ENCODE assay signal across 9 mouse cellular contexts in genomic region chr1:119919299-119919698, GRCm38 (mm10). TPM values are rescaled to one million over a fixed set of nuclear protein-coding genes. Genes with fewer than 3 reads are reported as not detected.
DNase-seq lines count a peak whose midpoint lies in the region; ATAC-seq and TF ChIP-seq lines count a peak whose summit lies in the region.
"Had no signal": no experiment of that assay in that cellular context is flagged by ENCODE, and none has a peak within 500 bp of the region (broad histone marks: within the 10 kb centered on the region; RNA-seq: fewer than 3 reads in every experiment).

No protein-coding gene starts in this region.

- no peak overlapping the region for H3K4me3 ChIP-seq in heart, postnatal 0 days (ENCODE audit: low read depth, low read length)
- H3K4me3 ChIP-seq in heart, embryonic 12.5 days, result no peak overlapping the region
- H3K4me3 ChIP-seq in forebrain, embryonic 15.5 days, result no peak overlapping the region
- H3K4me3 ChIP-seq: myocyte had no signal

- WGBS in heart, postnatal 0 days, result 52% methylated on average over 4 of the region's 4 CpGs
- WGBS in heart, embryonic 12.5 days, result 44% methylated on average over 4 of the region's 4 CpGs
- WGBS in forebrain, embryonic 15.5 days, result 53% methylated on average over 4 of the region's 4 CpGs

- no peaks in the 10 kb centered on the region for H3K9me3 ChIP-seq in heart, postnatal 0 days (replicated peaks; ENCODE audit: control insufficient read depth, low read length)
- H3K9me3 ChIP-seq in heart, embryonic 12.5 days (replicated peaks), result no peaks in the 10 kb centered on the region
- H3K9me3 ChIP-seq in forebrain, embryonic 15.5 days, result no peaks in the 10 kb centered on the region

- no peaks in the 10 kb centered on the region for H3K36me3 ChIP-seq in heart, postnatal 0 days (replicated peaks; ENCODE audit: control insufficient read depth, insufficient read depth, low read length)
- no peaks in the 10 kb centered on the region for H3K36me3 ChIP-seq in heart, embryonic 12.5 days
- no peaks in the 10 kb centered on the region for H3K36me3 ChIP-seq in forebrain, embryonic 15.5 days

- ATAC-seq in heart, postnatal 0 days (ENCODE audit: insufficient read depth, low read depth), result no peak
- ATAC-seq in heart, embryonic 12.5 days (ENCODE audit: insufficient number of reproducible peaks, low FRiP score), result no peak
- no peak for ATAC-seq in forebrain, embryonic 15.5 days (replicated peaks)
- ATAC-seq in monocyte, adult 5-6 weeks (replicated peaks; ENCODE audit: insufficient number of reproducible peaks, low FRiP score, low TSS enrichment, poor library complexity, severe bottlenecking), result no peak

- peak; percentile 55 for TF ChIP-seq CTCF in heart, postnatal 0 days (IDR thresholded peaks at IDR 0.05; ENCODE audit: low read depth)

- no peak overlapping the region for H3K9ac ChIP-seq in heart, postnatal 0 days (replicated peaks; ENCODE audit: low read depth, low read length)
- no peak overlapping the region for H3K9ac ChIP-seq in heart, embryonic 12.5 days
- no peak overlapping the region for H3K9ac ChIP-seq in forebrain, embryonic 15.5 days (replicated peaks)

- H3K4me2 ChIP-seq in heart, postnatal 0 days (ENCODE audit: low read depth, low read length), result no peak overlapping the region
- H3K4me2 ChIP-seq in heart, embryonic 12.5 days, result no peak overlapping the region
- no peak overlapping the region for H3K4me2 ChIP-seq in forebrain, embryonic 15.5 days (replicated peaks)

- no peaks in the 10 kb centered on the region for H3K4me1 ChIP-seq in heart, postnatal 0 days (ENCODE audit: control insufficient read depth, insufficient read depth)
- H3K4me1 ChIP-seq in heart, embryonic 12.5 days (replicated peaks), result no peaks in the 10 kb centered on the region
- no peaks in the 10 kb centered on the region for H3K4me1 ChIP-seq in forebrain, embryonic 15.5 days

- no peaks in the 10 kb centered on the region for H3K27me3 ChIP-seq in heart, postnatal 0 days (ENCODE audit: control insufficient read depth, insufficient read depth, low read length)
- no peaks in the 10 kb centered on the region for H3K27me3 ChIP-seq in heart, embryonic 12.5 days (replicated peaks)
- H3K27me3 ChIP-seq in forebrain, embryonic 15.5 days, result no peaks in the 10 kb centered on the region

- H3K27ac ChIP-seq in heart, postnatal 0 days (ENCODE audit: low read depth), result no peak overlapping the region
- no peak overlapping the region for H3K27ac ChIP-seq in heart, embryonic 12.5 days (ENCODE audit: poor library complexity, severe bottlenecking)
- no peak overlapping the region for H3K27ac ChIP-seq in forebrain, embryonic 15.5 days (replicated peaks)

- no peak for DNase-seq in heart, postnatal 0 days (ENCODE audit: low spot score)
- DNase-seq in 416B (ENCODE audit: low read depth), result peak; percentile 47
- DNase-seq in ES-CJ7 (ENCODE audit: low read depth, low spot score), result peak; percentile 66
- peak; percentile 26 for DNase-seq in kidney, postnatal 14 days
- DNase-seq in right cerebral cortex, adult 18-20 months, result no peak

- no peak for TF ChIP-seq EP300 in heart, postnatal 0 days (IDR thresholded peaks at IDR 0.05; ENCODE audit: low read depth)

RNA-seq across cellular contexts. Expression of gene Tmem177, which starts 6.3 kb away (rescaled TPM):
- 9.4 and 11.3 TPM in 2 replicates for total RNA-seq in heart, postnatal 0 days (2014; rRNA removed; ENCODE audit: low replicate concordance)
- polyA plus RNA-seq in heart, postnatal 0 days (2015; fragmentation: Nextera tagmentation; extraction: Ambion mirVana), result 5.3 and 6.6 TPM in 2 replicates
- polyA plus RNA-seq in heart, embryonic 12.5 days (2016; fragmentation: Nextera tagmentation; extraction: Ambion mirVana), result 6.1 and 6.4 TPM in 2 replicates
- polyA plus RNA-seq in forebrain, embryonic 15.5 days (2015; fragmentation: Nextera tagmentation; extraction: Ambion mirVana), result 14.4 and 14.8 TPM in 2 replicates
- 0.64 to 3.5 TPM (median 0.76 TPM) in 3 replicates for total RNA-seq in monocyte, adult 5-6 weeks (2017)

Comparison
In these comparisons a context has a peak if more than half of its experiments do, and no peak if none do; other contexts are left out.
1. DNase-seq: peak in 416B (single experiment), ES-CJ7 (single experiment) and kidney, postnatal 14 days (single experiment); none in heart, postnatal 0 days (single experiment) and right cerebral cortex, adult 18-20 months (single experiment).